Mouse (Mus musculus): ENCODE measurements around the gene Klf13.

Gene Klf13

GRCm38 (mm10) chr7:63925413-63926360 is 13.0 kb downstream of the Klf13 start:
- DNase-seq (ENCODE audit: low spot score) = peak; percentile 55

- DNase-seq (ENCODE audit: low spot score) = peak; percentile 76
Observed at GRCm38 (mm10) chr7:63924747-63925412, 13.8 kb downstream of the Klf13 start.

- DNase-seq (ENCODE audit: low spot score) = no peak
Observed at GRCm38 (mm10) chr7:63924151-63924550, 14.6 kb downstream of the Klf13 start.

GRCm38 (mm10) chr7:63922975-63923374 is 15.7 kb downstream of the Klf13 start:
- DNase-seq (ENCODE audit: low spot score) = no peak

GRCm38 (mm10) chr7:63922571-63922970 is 16.1 kb downstream of the Klf13 start:
- no peak for DNase-seq (ENCODE audit: low spot score)

- peak; percentile 8 for DNase-seq (ENCODE audit: low spot score)
Observed at GRCm38 (mm10) chr7:63921909-63922562, 16.7 kb downstream of the Klf13 start.

GRCm38 (mm10) chr7:63918771-63919768 is 19.6 kb downstream of the Klf13 start:
- no peak for DNase-seq (ENCODE audit: low spot score)

GRCm38 (mm10) chr7:63917693-63918092 is 21.0 kb downstream of the Klf13 start:
- DNase-seq (ENCODE audit: low spot score) = peak; percentile 44

GRCm38 (mm10) chr7:63916268-63916907 is 22.3 kb downstream of the Klf13 start, which contains the start of gene E030018B13Rik:
Gene E030018B13Rik (plus strand): TSS chr7:63916857.
- no peak for DNase-seq (ENCODE audit: low spot score)

GRCm38 (mm10) chr7:63914891-63915290 is 23.8 kb downstream of the Klf13 start:
- no peak for DNase-seq (ENCODE audit: low spot score)

GRCm38 (mm10) chr7:63913724-63914692 is 24.7 kb downstream of the Klf13 start:
- DNase-seq (ENCODE audit: low spot score) = no peak

GRCm38 (mm10) chr7:63912924-63913723 is 25.6 kb downstream of the Klf13 start:
- DNase-seq (ENCODE audit: low spot score) = no peak

- DNase-seq (ENCODE audit: low spot score) = peak; percentile 38
Observed at GRCm38 (mm10) chr7:63912234-63912810, 26.4 kb downstream of the Klf13 start.

- DNase-seq (ENCODE audit: low spot score) = no peak
Observed at GRCm38 (mm10) chr7:63911383-63912233, 27.1 kb downstream of the Klf13 start.

- no peak for DNase-seq (ENCODE audit: low spot score)
Observed at GRCm38 (mm10) chr7:63910912-63911311, 27.8 kb downstream of the Klf13 start.

GRCm38 (mm10) chr7:63910225-63910624 is 28.5 kb downstream of the Klf13 start:
- DNase-seq (ENCODE audit: low spot score) = no peak
